Mouse (Mus musculus) MEL (cell line): Measurements from ENCODE around the gene Prph. TPM values are rescaled to one million over a fixed set of nuclear protein-coding genes. Genes with fewer than 3 reads are reported as not detected.
A peak's percentile ranks its signal among the peaks of the same experiment; 100 is the strongest.

Source experiments
- DNase-seq: peaks from one replicate; pipeline ENCODE4 v3.0.0; 2011; ENCODE audit warnings: low read depth, low spot score
- H3K27ac ChIP-seq: 2 replicates; pipeline ENCODE4 v1.5.1; 2012; ENCODE audit warnings: low read depth, mild to moderate bottlenecking, control low read depth, low read length, moderate library complexity; ENCODE audit not compliant: control insufficient read depth
- H3K27me3 ChIP-seq, 2 experiments: fragments of 150-350 bp in 1 of 2; sonication (generic) in 1 of 2; 2 replicates each; pipeline ENCODE4 v1.6.1; 2012; ENCODE audit warnings: low read length in 2 of 2, mild to moderate bottlenecking in 2 of 2, improper control_type of control experiment in 1 of 2, moderate library complexity in 1 of 2; ENCODE audit not compliant: insufficient read depth in 2 of 2, control insufficient read depth in 1 of 2
- H3K36me3 ChIP-seq, 2 experiments: 2 replicates each; pipeline ENCODE4 v1.6.1; 2012 to 2014; ENCODE audit warnings: low read length in 2 of 2, improper control_type of control experiment in 1 of 2, inconsistent platforms in 1 of 2, mild to moderate bottlenecking in 1 of 2; ENCODE audit not compliant: insufficient read depth in 2 of 2, control insufficient read depth in 1 of 2
- H3K4me1 ChIP-seq, 2 experiments: fragments of 150-350 bp in 1 of 2; sonication (generic) in 1 of 2; 2 replicates each; pipeline ENCODE4 v1.6.1; 2012; ENCODE audit warnings: low read length in 2 of 2, improper control_type of control experiment in 1 of 2, mild to moderate bottlenecking in 1 of 2; ENCODE audit not compliant: insufficient read depth in 2 of 2, control insufficient read depth in 1 of 2
- H3K4me3 ChIP-seq, 2 experiments: fragments of 150-350 bp in 1 of 2; sonication (generic) in 1 of 2; 2 replicates each; pipeline ENCODE4 v1.5.1; 2012; ENCODE audit warnings: low read depth in 2 of 2, low read length in 2 of 2, mild to moderate bottlenecking in 2 of 2, moderate library complexity in 2 of 2, control low read depth in 1 of 2, improper control_type of control experiment in 1 of 2; ENCODE audit not compliant: control insufficient read depth in 1 of 2, insufficient read depth in 1 of 2
- H3K79me2 ChIP-seq: 2 replicates; pipeline ENCODE4 v1.6.1; 2012; ENCODE audit warnings: mild to moderate bottlenecking, low read length, moderate library complexity; ENCODE audit not compliant: control insufficient read depth, poor library complexity, insufficient read depth
- H3K9ac ChIP-seq: 2 replicates; pipeline ENCODE4 v1.6.1; 2012; ENCODE audit warnings: low read depth, mild to moderate bottlenecking, control low read depth, low read length, moderate library complexity; ENCODE audit not compliant: control insufficient read depth, poor library complexity, severe bottlenecking
- H3K9me3 ChIP-seq: fragments of 150-350 bp; sonication (generic); replicated peaks from 2 replicates; pipeline ENCODE4 v1.6.1; 2012; ENCODE audit warnings: mild to moderate bottlenecking, low read length, improper control_type of control experiment, moderate library complexity; ENCODE audit not compliant: insufficient read depth
- BHLHE40 ChIP-seq: IDR thresholded peaks from 2 replicates; pipeline ENCODE4 v1.6.1; 2012; ENCODE audit warnings: low read depth, mild to moderate bottlenecking, inconsistent platforms, low read length, improper control_type of control experiment, borderline replicate concordance
- CHD2 ChIP-seq: IDR thresholded peaks from 2 replicates; pipeline ENCODE4 v1.6.1; 2011; ENCODE audit warnings: low read length, improper control_type of control experiment
- CTCF ChIP-seq, 3 experiments: IDR thresholded peaks in 2 of 3; conservative IDR thresholded peaks in 1 of 3; 2 replicates each; pipeline ENCODE4 v1.5.1; 2011 to 2012; ENCODE audit warnings: low read length in 3 of 3, low read depth in 2 of 3, mild to moderate bottlenecking in 2 of 3, improper control_type of control experiment in 1 of 3, inconsistent platforms in 1 of 3, mixed read lengths in 1 of 3, moderate library complexity in 1 of 3; ENCODE audit not compliant: control insufficient read depth in 1 of 3, insufficient read depth in 1 of 3, poor library complexity in 1 of 3, severe bottlenecking in 1 of 3
- ELF1 ChIP-seq: IDR thresholded peaks from 2 replicates; pipeline ENCODE4 v1.6.1; 2014; ENCODE audit warnings: low read depth, mild to moderate bottlenecking, inconsistent platforms, low read length, improper control_type of control experiment, moderate library complexity
- ETS1 ChIP-seq: IDR thresholded peaks from 2 replicates; pipeline ENCODE4 v1.6.1; 2012; ENCODE audit warnings: low read depth, mild to moderate bottlenecking, inconsistent platforms, low read length, improper control_type of control experiment, moderate library complexity
- GABPA ChIP-seq: IDR thresholded peaks from 2 replicates; pipeline ENCODE4 v1.6.1; 2012; ENCODE audit warnings: low read depth, mild to moderate bottlenecking, inconsistent platforms, low read length, improper control_type of control experiment, moderate library complexity
- HCFC1 ChIP-seq: IDR thresholded peaks from 2 replicates; pipeline ENCODE4 v1.6.1; 2012; ENCODE audit warnings: low read depth, mild to moderate bottlenecking, inconsistent platforms, low read length, improper control_type of control experiment, moderate library complexity
- KAT2A ChIP-seq: conservative IDR thresholded peaks from 2 replicates; pipeline ENCODE4 v1.6.1; 2012; ENCODE audit warnings: low read depth, low read length, improper control_type of control experiment, inconsistent platforms
- MAFK ChIP-seq: IDR thresholded peaks from 2 replicates; pipeline ENCODE4 v1.6.1; 2011; ENCODE audit warnings: low read depth, mild to moderate bottlenecking, low read length, improper control_type of control experiment, borderline replicate concordance
- MAX ChIP-seq: IDR thresholded peaks from 2 replicates; pipeline ENCODE4 v1.6.1; 2011; ENCODE audit warnings: low read length, improper control_type of control experiment
- MAZ ChIP-seq: IDR thresholded peaks from 2 replicates; pipeline ENCODE4 v1.6.1; 2012; ENCODE audit warnings: low read depth, mild to moderate bottlenecking, inconsistent platforms, low read length, improper control_type of control experiment
- MYB ChIP-seq: IDR thresholded peaks from 2 replicates; pipeline ENCODE4 v1.6.1; 2011; ENCODE audit warnings: mild to moderate bottlenecking, low read depth, low read length, improper control_type of control experiment
- MYC ChIP-seq: IDR thresholded peaks from 2 replicates; pipeline ENCODE4 v1.6.1; 2011; ENCODE audit warnings: low read depth, mild to moderate bottlenecking, low read length, improper control_type of control experiment, moderate library complexity
- NELFE ChIP-seq: IDR thresholded peaks from 2 replicates; pipeline ENCODE4 v1.6.1; 2011; ENCODE audit warnings: low read depth, low read length, improper control_type of control experiment
- NRF1 ChIP-seq: IDR thresholded peaks from 2 replicates; pipeline ENCODE4 v1.6.1; 2014; ENCODE audit warnings: low read depth, mild to moderate bottlenecking, inconsistent platforms, low read length, improper control_type of control experiment, moderate library complexity; ENCODE audit not compliant: poor library complexity, insufficient read depth, severe bottlenecking
- POLR2A ChIP-seq, 2 experiments: IDR thresholded peaks; 2 replicates each; pipeline ENCODE4 v1.6.1; 2011 to 2012; ENCODE audit warnings: low read length in 2 of 2, mild to moderate bottlenecking in 2 of 2, control low read depth in 1 of 2, improper control_type of control experiment in 1 of 2, low read depth in 1 of 2, moderate library complexity in 1 of 2; ENCODE audit not compliant: control insufficient read depth in 1 of 2, insufficient read depth in 1 of 2, poor library complexity in 1 of 2
- RAD21 ChIP-seq: IDR thresholded peaks from 2 replicates; pipeline ENCODE4 v1.6.1; 2011; ENCODE audit warnings: mild to moderate bottlenecking, low read depth, low read length, improper control_type of control experiment
- RCOR1 ChIP-seq: IDR thresholded peaks from 2 replicates; pipeline ENCODE4 v1.6.1; 2012; ENCODE audit warnings: low read depth, mild to moderate bottlenecking, inconsistent platforms, low read length, improper control_type of control experiment
- SIN3A ChIP-seq: IDR thresholded peaks from 2 replicates; pipeline ENCODE4 v1.6.1; 2012; ENCODE audit warnings: low read length, improper control_type of control experiment, inconsistent platforms
- SMC3 ChIP-seq: IDR thresholded peaks from 2 replicates; pipeline ENCODE4 v1.6.1; 2011; ENCODE audit warnings: low read depth, low read length, improper control_type of control experiment
- TBP ChIP-seq: IDR thresholded peaks from 2 replicates; pipeline ENCODE4 v1.8.0; 2011; ENCODE audit warnings: low read depth, low read length, improper control_type of control experiment
- TCF12 ChIP-seq: IDR thresholded peaks from 2 replicates; pipeline ENCODE4 v1.6.1; 2014; ENCODE audit warnings: low read depth, mild to moderate bottlenecking, inconsistent platforms, low read length, improper control_type of control experiment, moderate library complexity
- UBTF ChIP-seq: IDR thresholded peaks from 2 replicates; pipeline ENCODE4 v1.6.1; 2012; ENCODE audit warnings: low read depth, mild to moderate bottlenecking, inconsistent platforms, low read length, improper control_type of control experiment, moderate library complexity, borderline replicate concordance; ENCODE audit not compliant: insufficient read depth
- USF2 ChIP-seq, 2 experiments: IDR thresholded peaks; 2 replicates each; pipeline ENCODE4 v1.6.1; 2011 to 2012; ENCODE audit warnings: improper control_type of control experiment in 2 of 2, low read length in 2 of 2, borderline replicate concordance in 1 of 2, inconsistent platforms in 1 of 2, low read depth in 1 of 2, mild to moderate bottlenecking in 1 of 2; ENCODE audit not compliant: insufficient read depth in 1 of 2
- ZKSCAN1 ChIP-seq: IDR thresholded peaks from 2 replicates; pipeline ENCODE4 v1.6.1; 2012; ENCODE audit warnings: low read depth, mild to moderate bottlenecking, inconsistent platforms, low read length, improper control_type of control experiment, moderate library complexity
- ZNF384 ChIP-seq: IDR thresholded peaks from 2 replicates; pipeline ENCODE4 v1.6.1; 2012; ENCODE audit warnings: low read depth, mild to moderate bottlenecking, inconsistent platforms, low read length, improper control_type of control experiment
- polyA plus RNA-seq, 2 experiments: library from polyadenylated mRNA; stranded (reverse) in 1 of 2; unstranded in 1 of 2; fragments of >175 nt in 1 of 2; fragments of >200 nt in 1 of 2; gene quantifications; 2 replicates each; pipeline versions ENCODE4 v1.2.1 to v1.2.4; 2012; ENCODE audit warnings: low replicate concordance in 2 of 2, low read depth in 1 of 2; ENCODE audit not compliant: insufficient read length in 2 of 2, insufficient read depth in 1 of 2, missing spikeins in 1 of 2
- total RNA-seq: library from RNA; depleted of rRNA; stranded (reverse); fragments of 300-350 nt; gene quantifications from 2 replicates; pipeline ENCODE4 v1.2.3, GENCODE M21; 2012

Prph gene
- total and polyA plus RNA-seq, 3 experiments = not detected

DNA sequence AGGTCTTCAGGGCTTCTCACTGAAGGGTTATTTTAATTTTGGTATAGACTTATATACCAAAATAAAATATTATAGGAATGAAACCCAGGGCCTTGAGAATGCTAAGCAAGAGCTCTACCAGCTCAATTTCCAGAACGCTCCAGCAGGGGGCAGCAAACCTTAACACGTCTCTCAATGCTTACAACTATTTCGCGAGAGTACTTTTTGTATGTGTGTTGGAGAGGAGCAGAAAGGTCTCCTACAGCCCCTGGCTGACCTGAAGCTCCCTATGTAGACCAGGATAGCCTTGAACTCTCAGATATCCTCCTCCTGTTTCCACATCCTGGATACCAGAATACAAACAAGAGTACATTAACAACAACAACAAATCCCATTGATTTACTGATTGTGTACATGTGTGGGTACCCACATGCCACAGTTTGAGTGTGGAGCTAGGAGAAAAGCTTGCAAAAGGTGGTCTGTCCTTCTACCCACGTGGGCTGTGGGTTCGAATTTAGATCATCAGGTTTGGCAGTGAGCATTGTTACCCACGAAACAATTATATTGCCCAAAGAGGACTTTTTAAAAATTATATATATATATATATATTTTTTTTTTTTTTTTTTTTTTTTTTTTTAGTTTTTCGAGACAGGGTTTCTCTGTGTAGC lies 30.2 kb upstream of the Prph start (continued):
- TF ChIP-seq TBP (peak; percentile 78), ZNF384 (peak; percentile 82), ETS1 (no peak)
- TF ChIP-seq, all 39 proteins: peak for 13

DNA sequence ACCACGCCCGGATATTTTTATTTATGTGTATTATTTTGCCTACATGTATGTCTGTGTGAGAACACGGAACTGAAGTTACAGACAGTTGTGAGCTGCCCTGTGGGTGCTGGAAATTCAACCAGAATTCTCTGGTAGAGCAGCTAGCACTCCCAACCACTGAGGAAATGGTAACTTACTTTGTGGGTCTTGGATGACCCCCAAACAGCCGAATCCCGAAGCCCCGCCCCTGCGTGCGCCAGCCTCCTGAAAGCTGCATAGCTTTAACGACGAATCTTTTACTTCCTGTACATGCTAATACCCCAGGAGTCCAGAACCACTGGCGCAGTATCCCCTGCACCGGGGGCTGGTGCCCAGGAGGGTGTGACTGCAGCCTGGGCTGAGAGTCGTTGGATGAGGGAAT lies 29.6 kb upstream of the Prph start:
- Histone ChIP-seq H3K27ac (peak overlapping the region; percentile 50), H3K9ac (peak overlapping the region; percentile 45), H3K36me3 (peaks cover 0 to 10% of the 10 kb centered on the region in 2 experiments; a peak in 2 of 4 replicates), H3K27me3 (no peaks in the 10 kb centered on the region), H3K79me2 (peaks cover 4% of the 10 kb centered on the region), H3K9me3 (no peaks in the 10 kb centered on the region), H3K4me3 (peak overlapping the region; percentile 45 to 65), H3K4me1 (peaks cover 3 to 5% of the 10 kb centered on the region in 2 experiments; a peak in 3 of 4 replicates)
- TF ChIP-seq TBP (peak; percentile 68), BHLHE40 (no peak), POLR2A (IDR thresholded peaks at IDR 0.05; ENCODE audit: control insufficient read depth in 1 of 2, insufficient read depth in 1 of 2, low read depth in 1 of 2, low read length in 2 of 2, poor library complexity in 1 of 2) (peak; percentile 36; a peak in 1 of 4 replicates), NELFE (peak; percentile 40), HCFC1 (peak; percentile 32; the same call in 1 of the 2 replicates), ELF1 (peak; percentile 17; the same call in 1 of the 2 replicates), NRF1 (peak; percentile 41; the same call in 1 of the 2 replicates), RAD21 (no peak), MAZ (peak; percentile 66), MAFK (no peak), MAX (no peak)
- peak; percentile 90 for DNase-seq

DNA sequence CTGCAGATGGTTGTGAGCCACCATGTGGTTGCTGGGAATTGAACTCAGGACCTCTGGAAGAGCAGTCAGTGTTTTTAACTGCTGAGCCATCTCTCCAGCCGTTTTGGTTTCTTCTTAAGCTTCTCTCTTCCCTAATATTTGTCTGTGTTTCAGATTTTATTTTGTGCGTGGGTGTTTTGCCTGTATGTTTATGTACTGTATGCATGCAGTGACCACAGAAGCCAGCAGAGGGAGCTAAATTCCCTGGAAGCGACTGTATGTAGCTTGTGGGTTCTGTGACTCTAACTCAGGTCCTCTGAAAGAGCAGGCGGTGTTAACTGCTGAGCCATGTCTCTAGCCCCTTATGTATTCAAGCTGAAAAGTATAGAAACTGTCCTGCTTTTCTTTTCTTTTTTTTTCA lies 28.7 kb upstream of the Prph start:
- H3K9ac ChIP-seq = no peak overlapping the region
- H3K27me3 ChIP-seq = no peaks in the 10 kb centered on the region
- H3K4me3 ChIP-seq = no peak overlapping the region
- peak; percentile 96 for DNase-seq
- no peak overlapping the region for H3K27ac ChIP-seq
- H3K4me1 ChIP-seq = peaks cover 3 to 5% of the 10 kb centered on the region in 2 experiments; a peak in 3 of 4 replicates
- H3K9me3 ChIP-seq = no peaks in the 10 kb centered on the region
- peaks cover 13% of the 10 kb centered on the region for H3K79me2 ChIP-seq
- peaks cover 0 to 10% of the 10 kb centered on the region in 2 experiments; a peak in 2 of 4 replicates for H3K36me3 ChIP-seq
- TF ChIP-seq POLR2A (IDR thresholded peaks at IDR 0.05; ENCODE audit: control insufficient read depth in 1 of 2, insufficient read depth in 1 of 2, low read depth in 1 of 2, low read length in 2 of 2, poor library complexity in 1 of 2) = no peak
- TF ChIP-seq RAD21 = peak; percentile 60
- TF ChIP-seq TCF12 = no peak
- no peak for TF ChIP-seq BHLHE40
- no peak for TF ChIP-seq UBTF
- TF ChIP-seq KAT2A = no peak
- TF ChIP-seq MYB = no peak
- peak; percentile 80 to 95 (median 91) for TF ChIP-seq CTCF (IDR thresholded peaks at IDR 0.05 in 2 of 3, conservative IDR thresholded peaks at IDR 0.05 in 1 of 3; ENCODE audit: control insufficient read depth in 1 of 3, insufficient read depth in 1 of 3, low read depth in 2 of 3, low read length in 3 of 3, poor library complexity in 1 of 3, severe bottlenecking in 1 of 3)
- TF ChIP-seq GABPA = no peak
- TF ChIP-seq CHD2 = no peak
- peak; percentile 56 for TF ChIP-seq MYC
- TF ChIP-seq SIN3A = peak; percentile 70
- no peak for TF ChIP-seq MAFK
- TF ChIP-seq ZKSCAN1 = no peak
- TF ChIP-seq HCFC1 = 0 out of 2 replicates have a peak, but pooled peaks have one; percentile 51
- TF ChIP-seq ZNF384 = peak; percentile 70; the same call in 1 of the 2 replicates
- TF ChIP-seq ETS1 = no peak
- TF ChIP-seq SMC3 = peak; percentile 64
- TF ChIP-seq USF2 (IDR thresholded peaks at IDR 0.05; ENCODE audit: borderline replicate concordance in 1 of 2, insufficient read depth in 1 of 2, low read depth in 1 of 2, low read length in 2 of 2) = no peak
- TF ChIP-seq RCOR1 = peak; percentile 52; the same call in 1 of the 2 replicates
